Mouse (Mus musculus): ENCODE measurements around the gene Rps6kc1. TPM values are rescaled to one million over a fixed set of nuclear protein-coding genes. Genes with fewer than 3 reads are reported as not detected.

Gene Rps6kc1
- polyA plus RNA-seq, 1 experiment from 2014 or later = 17.3 TPM

DNA sequence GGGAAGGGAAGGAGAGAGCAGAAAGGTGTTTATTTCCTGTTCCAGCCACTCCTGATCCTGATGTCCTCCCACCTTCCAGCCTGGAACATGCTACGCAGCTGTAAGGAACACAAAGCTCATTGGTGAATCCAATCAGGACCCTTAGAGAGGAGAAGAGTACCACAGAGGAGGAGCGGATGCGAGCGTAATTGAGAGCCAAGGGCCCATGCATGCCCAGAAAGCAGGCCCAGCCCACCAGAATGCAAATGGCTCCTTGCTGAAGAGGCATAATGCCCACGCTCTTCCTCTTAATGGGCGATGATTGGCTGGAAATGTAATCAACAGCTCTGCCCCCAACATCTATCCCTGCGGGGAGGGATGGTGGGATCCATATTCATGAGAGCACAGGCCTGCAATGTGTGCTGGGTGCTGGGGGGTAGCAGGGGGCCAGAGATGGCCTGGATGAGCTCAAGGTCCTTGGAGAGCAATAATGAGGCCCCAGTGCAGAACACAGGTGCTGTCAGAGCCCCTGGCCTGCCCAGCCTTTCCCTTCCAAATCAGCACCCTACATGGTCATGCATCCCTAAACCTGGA lies 182.0 kb downstream of the Rps6kc1 start:
- no peaks in the 10 kb centered on the region for H3K27me3 ChIP-seq
- 82% methylated on average over 7 of the region's 7 CpGs for WGBS
- H3K27ac ChIP-seq = no peak overlapping the region
- no peaks in the 10 kb centered on the region for H3K36me3 ChIP-seq
- no peak overlapping the region for H3K4me3 ChIP-seq
- H3K9ac ChIP-seq = no peak overlapping the region
- H3K9me3 ChIP-seq = no peaks in the 10 kb centered on the region
- no peak overlapping the region for H3K4me2 ChIP-seq (replicated peaks)
- H3K4me1 ChIP-seq = peaks cover 3% of the 10 kb centered on the region; the same call in 1 of the 2 replicates
- no peak for ATAC-seq (ENCODE audit: low FRiP score, low read depth)

DNA sequence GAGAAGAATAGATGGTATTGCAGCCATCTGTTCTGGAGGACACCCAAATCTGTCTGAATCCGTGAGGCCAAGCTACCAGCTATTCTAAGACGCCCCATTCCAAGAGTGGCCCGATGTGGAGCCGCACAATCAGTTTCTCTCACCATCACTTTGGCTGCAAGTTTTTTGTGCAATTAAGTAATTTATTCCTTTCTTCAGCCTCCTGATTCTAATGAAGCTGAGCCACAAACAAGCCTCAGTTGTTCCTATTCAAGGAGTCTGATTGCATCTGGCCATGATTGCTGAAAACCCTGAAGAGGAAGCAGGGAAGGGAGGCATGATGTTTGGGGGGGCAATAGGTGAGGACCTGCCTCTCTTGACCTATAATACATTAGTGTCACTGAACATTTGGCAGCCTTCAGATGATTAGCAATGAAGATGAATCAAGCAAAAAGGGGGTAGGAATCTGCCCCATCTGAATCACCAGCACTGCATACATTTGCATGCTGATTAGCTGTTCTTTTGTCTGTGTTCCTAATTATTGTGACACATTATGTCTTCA lies 183.4 kb downstream of the Rps6kc1 start:
- no peaks in the 10 kb centered on the region for H3K27me3 ChIP-seq
- H3K36me3 ChIP-seq = no peaks in the 10 kb centered on the region
- no peak overlapping the region for H3K4me2 ChIP-seq (replicated peaks)
- H3K27ac ChIP-seq = no peak overlapping the region
- no peak for ATAC-seq (ENCODE audit: low FRiP score, low read depth)
- WGBS = 86% methylated on average over 4 of the region's 4 CpGs
- no peak overlapping the region for H3K9ac ChIP-seq
- peaks cover 4% of the 10 kb centered on the region; the same call in 1 of the 2 replicates for H3K4me1 ChIP-seq
- H3K4me3 ChIP-seq = no peak overlapping the region
- H3K9me3 ChIP-seq = no peaks in the 10 kb centered on the region

DNA sequence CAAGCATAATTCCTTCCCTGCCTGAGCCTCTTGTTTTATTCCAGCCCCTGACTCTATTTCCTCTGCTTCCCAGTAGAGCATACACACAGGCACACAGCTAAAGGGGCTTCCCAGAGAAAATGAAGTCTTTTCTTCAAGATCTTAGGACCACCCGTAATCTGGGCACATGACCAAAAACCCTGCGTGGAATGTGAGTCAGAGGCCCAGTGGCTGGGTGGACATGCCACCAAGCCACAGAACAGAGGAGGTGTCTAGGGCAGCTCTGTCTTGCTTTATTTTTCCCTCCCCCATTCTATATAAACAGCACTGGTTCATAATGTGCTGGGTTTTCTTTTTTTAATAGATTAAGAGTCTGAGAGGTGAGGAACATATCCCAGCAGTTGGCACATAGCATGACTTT lies 184.2 kb downstream of the Rps6kc1 start:
- H3K36me3 ChIP-seq = no peaks in the 10 kb centered on the region
- no peak overlapping the region for H3K4me3 ChIP-seq

DNA sequence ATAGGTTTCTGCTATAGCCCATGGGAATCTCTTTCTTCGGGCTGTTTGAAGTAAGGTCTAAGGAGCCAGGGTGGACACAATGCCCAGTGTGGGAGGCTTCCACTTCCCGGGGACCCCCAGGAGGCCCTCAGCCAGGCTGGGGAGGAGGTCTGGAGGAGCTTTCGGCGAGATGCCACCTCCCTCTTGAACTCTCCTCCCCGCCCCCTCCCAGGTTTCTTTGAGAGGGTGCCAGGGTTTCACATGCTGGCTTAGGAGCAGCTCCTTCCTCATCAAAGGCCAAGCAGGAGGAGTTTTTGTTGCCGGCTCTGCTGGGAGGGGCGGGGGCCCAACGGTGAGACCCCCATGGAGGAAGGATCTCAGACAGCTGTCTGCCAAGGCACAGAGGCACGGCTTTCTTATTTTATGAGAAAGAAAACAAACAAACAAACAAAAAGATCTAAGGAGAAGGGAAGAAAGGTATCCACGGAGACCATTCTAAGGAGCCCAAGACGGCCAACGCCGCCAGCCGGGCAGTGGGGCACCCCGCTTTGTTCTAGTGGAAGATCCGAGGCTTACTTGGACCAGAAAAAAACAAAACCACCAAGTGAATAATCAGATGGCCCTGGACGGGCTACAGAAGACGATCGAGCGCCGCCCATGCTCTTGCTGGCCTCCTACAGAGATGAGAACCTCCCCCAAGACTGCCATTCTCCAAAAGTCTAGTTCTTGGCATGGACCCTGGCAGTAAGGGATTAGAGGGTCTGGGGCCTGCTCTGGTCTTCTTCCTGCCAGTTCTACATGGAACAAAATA lies 186.8 kb downstream of the Rps6kc1 start:
- Histone ChIP-seq H3K27ac (no peak overlapping the region), H3K4me3 (no peak overlapping the region), H3K36me3 (no peaks in the 10 kb centered on the region), H3K4me1 (peaks cover 4% of the 10 kb centered on the region; the same call in 1 of the 2 replicates), H3K27me3 (no peaks in the 10 kb centered on the region), H3K9ac (no peak overlapping the region), H3K9me3 (no peaks in the 10 kb centered on the region), H3K4me2 (replicated peaks) (no peak overlapping the region)
- 57% methylated on average over 21 of the region's 21 CpGs for WGBS
- no peak for ATAC-seq (ENCODE audit: low FRiP score, low read depth)

More for the DNA sequence above, 184.2 kb downstream of the Rps6kc1 start:
- Histone ChIP-seq H3K4me1 (peaks cover 4% of the 10 kb centered on the region; the same call in 1 of the 2 replicates), H3K27ac (no peak overlapping the region), H3K9me3 (no peaks in the 10 kb centered on the region), H3K9ac (no peak overlapping the region), H3K27me3 (no peaks in the 10 kb centered on the region), H3K4me2 (replicated peaks) (no peak overlapping the region)
- ATAC-seq (ENCODE audit: low FRiP score, low read depth) = no peak
- WGBS = 65% methylated on average over 2 of the region's 2 CpGs

DNA sequence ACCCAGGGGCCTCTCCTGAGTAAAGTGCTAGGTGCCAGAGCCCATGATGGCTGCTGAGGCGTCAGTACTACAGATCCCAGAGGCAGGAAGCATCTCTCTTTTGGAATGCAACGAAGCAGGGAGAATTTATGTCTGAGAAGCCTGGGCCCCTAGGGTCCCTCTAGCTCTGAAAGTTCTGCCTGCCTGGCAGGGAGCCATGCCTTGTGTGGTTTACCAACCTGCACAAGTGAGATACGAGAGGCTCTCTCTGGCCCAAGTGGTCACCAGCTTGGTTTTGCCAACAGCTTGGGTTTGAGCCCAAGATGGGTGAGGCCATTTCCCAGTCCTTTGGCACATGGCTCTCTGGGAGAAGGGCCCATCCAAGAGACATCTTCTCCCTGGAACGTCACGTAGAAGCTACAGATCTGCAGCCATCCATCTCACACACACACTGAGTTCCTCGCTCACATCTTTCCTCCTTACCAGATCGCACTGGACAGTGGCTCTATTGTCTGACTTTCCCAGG lies 187.6 kb downstream of the Rps6kc1 start:
- 83% methylated on average over 7 of the region's 7 CpGs for WGBS
- Histone ChIP-seq H3K4me3 (no peak overlapping the region), H3K4me2 (replicated peaks) (no peak overlapping the region), H3K9ac (no peak overlapping the region), H3K36me3 (no peaks in the 10 kb centered on the region), H3K27me3 (no peaks in the 10 kb centered on the region), H3K9me3 (no peaks in the 10 kb centered on the region), H3K27ac (no peak overlapping the region), H3K4me1 (peaks cover 4% of the 10 kb centered on the region; the same call in 1 of the 2 replicates)
- ATAC-seq (ENCODE audit: low FRiP score, low read depth) = no peak

DNA sequence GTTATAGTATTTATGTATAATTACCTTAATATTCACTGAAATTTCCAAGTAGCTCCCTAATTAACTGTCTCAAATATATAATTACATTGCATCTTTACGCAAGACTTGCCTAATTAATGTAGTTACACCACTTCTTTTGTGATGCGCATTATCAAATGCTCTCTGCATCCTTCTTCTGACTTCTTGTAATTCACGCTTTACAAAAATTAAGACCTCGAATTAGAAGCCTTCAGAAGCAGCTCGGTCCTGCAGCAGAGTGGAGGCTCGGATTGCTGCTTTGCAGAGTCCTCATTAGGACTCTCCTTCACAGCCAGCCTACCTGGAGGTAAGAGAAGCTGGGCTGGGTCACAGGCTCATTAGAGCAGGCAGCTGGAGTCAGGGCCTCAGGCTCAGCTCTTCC lies 197.7 kb downstream of the Rps6kc1 start:
- Histone ChIP-seq H3K36me3 (no peaks in the 10 kb centered on the region), H3K9ac (no peak overlapping the region), H3K4me1 (no peaks in the 10 kb centered on the region), H3K27ac (no peak overlapping the region), H3K4me2 (replicated peaks) (no peak overlapping the region), H3K27me3 (no peaks in the 10 kb centered on the region), H3K9me3 (no peaks in the 10 kb centered on the region), H3K4me3 (no peak overlapping the region)
- no peak for ATAC-seq (ENCODE audit: low FRiP score, low read depth)
- 54% methylated on average over 6 of the region's 6 CpGs for WGBS

DNA sequence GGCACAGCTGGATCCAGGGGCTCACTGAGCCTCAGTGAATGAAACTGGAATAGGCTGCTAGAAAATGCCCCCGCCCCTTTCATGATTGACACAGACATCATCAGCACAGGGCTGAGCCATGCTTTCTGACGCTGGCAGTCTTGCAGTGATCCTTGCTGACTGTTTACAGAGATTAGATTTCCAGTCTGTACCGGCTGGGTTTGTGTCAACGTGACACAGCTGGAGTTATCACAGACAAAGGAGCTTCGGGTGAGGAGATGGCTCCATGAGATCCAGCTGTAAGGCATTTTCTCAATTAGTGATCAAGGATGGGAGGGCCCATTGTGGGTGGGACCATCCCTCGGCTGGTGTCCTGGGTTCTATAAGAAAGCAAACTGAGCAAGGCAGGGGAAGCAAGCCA lies 214.0 kb downstream of the Rps6kc1 start:
- ATAC-seq (ENCODE audit: low FRiP score, low read depth) = no peak
- Histone ChIP-seq H3K4me3 (no peak overlapping the region), H3K27me3 (no peaks in the 10 kb centered on the region), H3K36me3 (no peaks in the 10 kb centered on the region), H3K4me1 (no peaks in the 10 kb centered on the region), H3K4me2 (replicated peaks) (no peak overlapping the region), H3K9me3 (no peaks in the 10 kb centered on the region), H3K9ac (no peak overlapping the region), H3K27ac (no peak overlapping the region)
- WGBS = 45% methylated on average over 6 of the region's 6 CpGs

DNA sequence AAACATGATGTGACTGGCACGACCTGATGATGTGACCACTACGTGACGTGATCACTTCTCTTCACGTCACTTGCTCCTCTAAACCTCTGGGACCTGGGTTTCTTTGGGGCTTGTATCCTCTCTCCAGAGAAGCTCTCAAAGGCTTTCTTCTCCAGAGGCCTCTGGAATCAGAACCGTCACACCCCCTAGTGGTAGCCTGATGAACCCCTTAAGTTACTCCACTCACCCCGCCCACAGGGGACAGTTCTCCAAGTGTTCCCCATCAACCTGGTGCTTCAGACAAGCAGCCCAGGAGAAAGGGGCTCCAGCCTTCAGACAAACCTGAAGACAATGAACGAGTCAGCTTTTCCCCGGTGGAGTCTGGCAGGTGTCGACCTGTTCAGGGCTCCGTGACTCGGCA lies 216.0 kb downstream of the Rps6kc1 start:
- Histone ChIP-seq H3K4me2 (replicated peaks) (no peak overlapping the region), H3K4me3 (no peak overlapping the region), H3K4me1 (no peaks in the 10 kb centered on the region), H3K27me3 (no peaks in the 10 kb centered on the region), H3K27ac (no peak overlapping the region), H3K9me3 (no peaks in the 10 kb centered on the region), H3K36me3 (no peaks in the 10 kb centered on the region), H3K9ac (no peak overlapping the region)
- no peak for ATAC-seq (ENCODE audit: low FRiP score, low read depth)
- WGBS = 67% methylated on average over 11 of the region's 11 CpGs

DNA sequence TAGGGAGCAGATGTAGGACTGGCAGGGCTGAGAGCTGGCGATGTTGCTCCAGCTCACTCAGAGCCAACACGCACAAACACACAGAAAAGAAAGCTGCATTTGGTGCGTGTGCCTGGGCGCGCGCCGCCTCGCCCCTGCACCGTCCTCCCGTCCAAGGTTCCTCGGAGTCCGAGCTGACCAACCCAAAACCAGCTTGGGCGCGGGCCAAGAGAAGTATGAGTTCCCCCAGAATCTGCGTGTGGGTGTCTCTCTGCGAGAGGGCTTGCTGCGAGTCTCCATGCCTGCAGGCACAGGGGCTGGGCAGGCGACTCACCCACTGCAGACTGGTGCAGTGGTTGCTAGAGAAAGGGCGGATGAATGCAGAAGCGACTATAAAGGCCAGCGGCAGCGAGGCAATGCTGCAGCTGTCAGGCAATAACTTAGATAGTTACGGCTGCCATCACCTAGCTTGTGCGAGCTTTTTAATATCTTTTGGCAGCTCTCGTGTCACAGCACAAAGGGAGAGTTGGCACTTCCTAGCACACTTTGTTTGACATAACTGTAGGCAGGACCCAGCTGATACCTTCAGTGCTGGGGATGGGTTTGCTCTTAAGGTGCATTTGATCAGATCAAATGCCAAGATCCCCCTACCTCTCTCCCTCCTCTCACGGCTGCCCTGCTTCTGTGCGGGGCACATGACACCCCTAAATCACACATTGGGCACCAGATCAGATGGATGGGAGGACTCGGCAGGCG lies 220.9 kb downstream of the Rps6kc1 start:
- Histone ChIP-seq H3K27ac (no peak overlapping the region), H3K4me3 (no peak overlapping the region), H3K4me1 (no peaks in the 10 kb centered on the region), H3K36me3 (no peaks in the 10 kb centered on the region), H3K9me3 (no peaks in the 10 kb centered on the region), H3K4me2 (replicated peaks) (no peak overlapping the region), H3K27me3 (no peaks in the 10 kb centered on the region), H3K9ac (no peak overlapping the region)
- WGBS = 73% methylated on average over 29 of the region's 29 CpGs
- ATAC-seq (ENCODE audit: low FRiP score, low read depth) = no peak

DNA sequence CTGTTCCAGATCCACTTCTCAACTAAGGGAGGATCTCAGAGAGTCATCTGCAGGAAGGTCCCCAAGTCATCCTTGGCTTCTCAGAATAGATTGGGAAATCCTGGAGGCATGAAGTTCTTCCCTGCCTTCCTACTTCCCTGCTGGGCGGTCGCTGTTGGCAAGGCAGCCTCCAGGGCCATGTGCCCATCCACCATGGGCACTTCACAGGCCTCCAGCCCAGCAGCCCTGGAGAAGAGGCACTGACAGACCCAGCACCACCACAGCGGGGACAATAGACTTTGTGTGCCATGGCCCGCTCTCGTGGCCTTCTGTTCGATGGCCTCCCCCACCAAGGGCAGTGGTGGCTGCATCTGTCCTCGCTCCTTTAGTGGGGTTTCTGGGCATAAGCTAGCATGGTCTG lies 228.5 kb downstream of the Rps6kc1 start:
- no peaks in the 10 kb centered on the region for H3K27me3 ChIP-seq
- no peak overlapping the region for H3K4me3 ChIP-seq
- WGBS = 95% methylated on average over 7 of the region's 7 CpGs
- no peak overlapping the region for H3K27ac ChIP-seq
- no peak overlapping the region for H3K4me2 ChIP-seq (replicated peaks)
- H3K9me3 ChIP-seq = no peaks in the 10 kb centered on the region
- ATAC-seq (ENCODE audit: low FRiP score, low read depth) = no peak
- no peak overlapping the region for H3K9ac ChIP-seq
- H3K4me1 ChIP-seq = peaks cover 11% of the 10 kb centered on the region
- no peaks in the 10 kb centered on the region for H3K36me3 ChIP-seq

DNA sequence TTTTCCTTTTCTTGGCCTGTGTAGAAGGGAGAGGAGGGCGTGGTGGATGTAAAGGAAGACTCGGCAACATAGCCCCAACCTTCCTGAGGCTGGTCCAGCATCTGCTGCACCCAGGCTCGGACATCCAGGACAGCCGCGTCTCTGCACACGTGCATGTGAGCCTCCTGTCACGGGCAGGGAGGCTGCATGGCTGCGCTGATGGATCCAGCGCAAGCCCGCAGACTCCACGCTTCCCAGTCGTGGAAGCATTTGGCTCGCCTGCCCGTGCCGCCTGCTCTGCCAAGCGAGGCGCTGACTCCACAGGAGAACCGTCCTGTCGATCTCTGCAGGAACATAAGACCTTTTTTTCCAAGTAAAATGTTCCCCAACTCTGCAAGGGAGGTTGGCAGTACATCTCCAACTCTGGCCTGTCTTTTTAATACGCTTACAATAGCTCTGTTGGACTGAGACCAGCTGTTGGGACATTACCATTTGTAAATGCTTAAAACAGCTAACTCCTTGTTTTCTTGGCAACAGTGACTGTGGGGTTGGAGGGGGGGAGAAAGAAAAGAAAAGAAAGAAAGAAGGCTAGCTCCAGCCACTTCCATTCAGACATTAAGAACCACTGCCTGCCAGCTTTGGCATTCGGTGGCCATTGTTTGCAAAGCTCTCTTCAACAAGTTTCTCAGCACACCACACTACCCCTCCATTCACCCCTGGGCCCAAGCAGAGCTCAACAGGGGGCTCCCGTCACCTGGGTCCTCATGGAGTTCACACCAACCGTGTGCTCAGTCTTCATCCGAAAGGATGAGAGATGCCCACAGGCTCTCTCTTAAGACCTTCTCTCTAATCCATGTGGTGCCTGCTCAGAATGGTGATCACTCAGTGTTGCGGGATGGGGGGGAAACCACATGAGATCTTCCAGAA lies 229.3 kb downstream of the Rps6kc1 start:
- H3K9me3 ChIP-seq = no peaks in the 10 kb centered on the region
- H3K9ac ChIP-seq = peak overlapping the region; percentile 31; the same call in 1 of the 2 replicates
- H3K4me2 ChIP-seq (replicated peaks) = peak overlapping the region; percentile 40
- WGBS = 65% methylated on average over 25 of the region's 25 CpGs
- H3K36me3 ChIP-seq = no peaks in the 10 kb centered on the region
- H3K27me3 ChIP-seq = no peaks in the 10 kb centered on the region
- peak; percentile 51; the same call in 1 of the 2 replicates for ATAC-seq (ENCODE audit: low FRiP score, low read depth)
- peaks cover 11% of the 10 kb centered on the region for H3K4me1 ChIP-seq
- H3K4me3 ChIP-seq = no peak overlapping the region
- no peak overlapping the region for H3K27ac ChIP-seq
